Mouse (Mus musculus) kidney, adult 2 months (tissue): ENCODE data around the gene Ttll6. TPM values are rescaled to one million over a fixed set of nuclear protein-coding genes. Genes with fewer than 3 reads are reported as not detected.
"Not testable (repeated sequence)": the region's sequence is repeated elsewhere in the genome, so short reads cannot be mapped to it uniquely, and the experiment has no call there.

Experiments used
- DNase-seq: peaks from one replicate; pipeline ENCODE4 v3.0.0; 2021
- H3K27ac ChIP-seq: fragments of 200-500 bp; 2 replicates; pipeline ENCODE4 v1.5.1; 2012; ENCODE audit warnings: low read depth, low read length, control low read depth, inconsistent platforms; ENCODE audit not compliant: insufficient read depth
- H3K27me3 ChIP-seq: fragments of 200-500 bp; replicated peaks from 2 replicates; pipeline ENCODE4 v1.6.1; 2012; ENCODE audit warnings: mild to moderate bottlenecking, moderate library complexity, low read length, inconsistent platforms; ENCODE audit not compliant: control insufficient read depth, insufficient read depth
- H3K36me3 ChIP-seq: fragments of 200-500 bp; 2 replicates; pipeline ENCODE4 v1.6.1; 2012; ENCODE audit warnings: mild to moderate bottlenecking, moderate library complexity, low read length, inconsistent platforms; ENCODE audit not compliant: control insufficient read depth, insufficient read depth
- H3K4me1 ChIP-seq: fragments of 200-500 bp; 2 replicates; pipeline ENCODE4 v1.6.1; 2011; ENCODE audit warnings: low read length; ENCODE audit not compliant: control insufficient read depth, insufficient read depth
- H3K4me3 ChIP-seq: fragments of 200-500 bp; 2 replicates; pipeline ENCODE4 v1.5.1; 2011; ENCODE audit warnings: mild to moderate bottlenecking, low read depth, low read length, control low read depth; ENCODE audit not compliant: insufficient read depth
- CTCF ChIP-seq: fragments of 200-500 bp; conservative IDR thresholded peaks from 2 replicates; pipeline ENCODE4 v1.5.1; 2011; ENCODE audit warnings: low read depth, mild to moderate bottlenecking, control low read depth, low read length, moderate library complexity, mixed read lengths; ENCODE audit not compliant: insufficient read depth, insufficient read length
- POLR2A ChIP-seq: fragments of 200-500 bp; IDR thresholded peaks from one replicate; pipeline ENCODE4 v1.6.1; 2011; ENCODE audit warnings: low read depth, low read length, control low read depth
- WGBS: fragments of 180-500 bp; shearing (Covaris S2); methylation state at CpG from one replicate; pipeline ENCODE4 v1.1.7; 2018; 5-methylcytosine and 5-hydroxymethylcytosine counted together
- polyA plus RNA-seq: library from polyadenylated mRNA; depleted of rRNA; stranded (reverse); fragments of >200 nt; gene quantifications from 2 replicates; pipeline ENCODE4 v1.2.3, GENCODE M21; 2012

Gene Ttll6
- polyA plus RNA-seq, 1 experiment, result 0.05 TPM

DNA sequence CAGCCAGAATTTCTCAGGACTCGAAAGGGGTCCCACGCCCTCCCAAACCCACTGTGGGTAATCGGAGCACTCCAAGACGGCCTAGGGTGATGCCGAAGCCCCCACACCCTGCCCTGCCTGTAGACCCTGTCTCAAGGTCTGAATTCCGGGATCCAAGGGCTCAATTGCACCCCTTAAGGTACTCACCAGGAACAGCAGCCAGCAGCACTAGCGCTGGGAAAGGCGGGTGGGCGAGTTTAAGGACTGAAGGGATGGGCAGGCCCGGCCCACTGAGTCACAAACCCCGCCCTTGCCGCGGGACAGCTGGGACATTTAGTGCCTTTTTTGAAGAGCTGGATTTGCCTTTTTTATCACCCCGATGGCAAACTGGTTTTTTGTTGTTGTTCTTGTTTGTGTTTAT lies 21.8 kb upstream of the Ttll6 start, which contains the start of gene Calcoco2:
TSS of gene Calcoco2 (minus strand) at position 214 of the 400 bp plus-strand sequence.
- DNase-seq, result no peak
- WGBS, result 59% methylated on average over 14 of the region's 14 CpGs
- H3K36me3 ChIP-seq, result no peaks in the 10 kb centered on the region
- H3K27me3 ChIP-seq, result no peaks in the 10 kb centered on the region
- no peak within 1 kb of the TSS for H3K27ac ChIP-seq
- TF ChIP-seq CTCF, result no peak
- no peak for TF ChIP-seq POLR2A
- H3K4me3 ChIP-seq, result no peak within 1 kb of the TSS
- no peaks in the 10 kb centered on the region for H3K4me1 ChIP-seq

DNA sequence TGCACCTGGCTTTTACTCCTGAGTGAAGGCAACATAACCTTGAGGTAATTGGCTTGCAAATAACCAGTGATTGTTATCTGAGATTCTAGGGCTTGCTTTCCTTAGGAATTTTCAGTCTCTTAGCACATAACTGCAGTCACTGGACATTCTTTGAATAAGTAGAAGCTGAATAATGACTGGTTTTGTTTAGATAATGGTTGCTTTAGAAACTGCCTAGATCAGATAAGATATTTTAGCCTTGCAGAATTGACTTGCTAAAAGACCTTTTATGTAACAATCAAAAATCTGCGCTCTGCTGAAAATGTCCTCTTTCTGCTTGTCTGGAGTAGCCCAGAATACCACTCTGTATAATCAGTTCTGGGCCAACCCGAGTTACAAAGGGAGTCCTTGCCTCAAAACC lies 19.5 kb upstream of the Ttll6 start:
- no peak overlapping the region for H3K4me3 ChIP-seq
- H3K36me3 ChIP-seq, result no peaks in the 10 kb centered on the region
- H3K27ac ChIP-seq, result no peak overlapping the region
- no peaks in the 10 kb centered on the region for H3K27me3 ChIP-seq
- no peaks in the 10 kb centered on the region for H3K4me1 ChIP-seq
- no peak for DNase-seq
- TF ChIP-seq CTCF (no peak), POLR2A (no peak)
- WGBS, result 68% methylated on average over 2 of the region's 2 CpGs

DNA sequence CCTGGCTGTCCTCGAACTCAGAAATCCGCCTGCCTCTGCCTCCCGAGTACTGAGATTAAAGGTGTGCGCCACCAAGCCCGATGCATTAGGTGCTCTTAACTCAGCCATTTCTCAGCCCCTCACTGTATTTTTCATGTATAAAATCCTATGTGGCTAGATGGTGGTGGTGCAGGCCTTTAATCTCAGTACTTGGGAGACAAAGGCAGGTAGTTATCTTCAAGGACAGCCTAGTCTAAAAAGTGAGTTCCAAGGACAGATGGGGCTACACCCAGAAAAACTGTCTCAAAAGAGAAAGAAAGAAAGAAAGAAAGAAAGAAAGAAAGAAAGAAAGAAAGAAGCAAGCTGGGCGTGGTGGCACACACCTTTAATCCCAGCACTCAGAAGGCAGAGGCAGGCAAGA lies 18.2 kb upstream of the Ttll6 start:
- no peak overlapping the region for H3K27ac ChIP-seq
- DNase-seq, result no peak
- H3K4me1 ChIP-seq, result no peaks in the 10 kb centered on the region
- no peaks in the 10 kb centered on the region; the same call in 1 of the 2 replicates for H3K27me3 ChIP-seq
- no peak overlapping the region for H3K4me3 ChIP-seq
- TF ChIP-seq POLR2A, result no peak
- no peak for TF ChIP-seq CTCF
- WGBS, result 86% methylated on average over 6 of the region's 6 CpGs
- H3K36me3 ChIP-seq, result no peaks in the 10 kb centered on the region

DNA sequence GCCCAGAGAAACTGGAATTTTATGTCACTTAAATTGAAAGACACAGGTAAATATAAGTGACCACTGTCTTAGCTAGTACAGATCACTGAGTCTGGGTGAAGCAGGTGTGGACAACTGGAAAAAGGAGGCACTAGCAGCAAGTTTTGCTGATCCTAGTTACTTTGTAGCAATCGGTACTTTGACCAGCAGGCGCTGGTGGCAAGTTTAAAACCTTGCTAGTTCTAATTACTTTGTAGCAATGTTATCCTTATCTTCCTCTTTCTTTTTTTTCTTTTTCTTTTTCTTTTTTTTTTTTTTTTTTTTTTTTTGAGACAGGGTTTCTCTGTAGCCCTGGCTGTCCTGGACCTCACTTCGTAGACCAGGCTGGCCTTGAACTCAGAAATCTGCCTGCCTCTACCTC lies 17.5 kb upstream of the Ttll6 start:
- H3K4me1 ChIP-seq, result no peaks in the 10 kb centered on the region
- no peak for DNase-seq
- no peak for TF ChIP-seq CTCF
- TF ChIP-seq POLR2A, result no peak
- H3K36me3 ChIP-seq, result no peaks in the 10 kb centered on the region
- H3K27ac ChIP-seq, result no peak overlapping the region
- no peak overlapping the region for H3K4me3 ChIP-seq
- H3K27me3 ChIP-seq, result no peaks in the 10 kb centered on the region; the same call in 1 of the 2 replicates
- 89% methylated on average over 3 of the region's 3 CpGs for WGBS

DNA sequence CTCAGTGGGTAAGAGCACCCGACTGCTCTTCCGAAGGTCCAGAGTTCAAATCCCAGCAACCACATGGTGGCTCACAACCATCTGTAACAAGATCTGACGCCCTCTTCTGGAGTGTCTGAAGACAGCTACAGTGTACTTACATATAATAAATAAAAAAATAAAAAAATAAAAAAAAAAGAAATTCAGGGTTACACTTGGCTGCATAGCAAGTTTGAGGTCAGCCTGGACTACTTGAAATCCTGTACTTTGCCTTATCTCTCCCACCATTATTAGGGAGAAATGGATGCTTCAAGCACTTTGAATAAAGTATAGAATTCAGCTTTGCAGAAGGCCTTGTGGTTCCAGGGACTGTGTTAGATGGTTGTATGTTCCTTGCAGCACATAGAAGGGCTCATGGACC lies 16.7 kb upstream of the Ttll6 start:
- not testable (repeated sequence) for H3K4me3 ChIP-seq, DNase-seq, H3K27ac ChIP-seq, H3K36me3 ChIP-seq, H3K27me3 ChIP-seq, H3K4me1 ChIP-seq
- 81% methylated on average over 3 of the region's 3 CpGs for WGBS

DNA sequence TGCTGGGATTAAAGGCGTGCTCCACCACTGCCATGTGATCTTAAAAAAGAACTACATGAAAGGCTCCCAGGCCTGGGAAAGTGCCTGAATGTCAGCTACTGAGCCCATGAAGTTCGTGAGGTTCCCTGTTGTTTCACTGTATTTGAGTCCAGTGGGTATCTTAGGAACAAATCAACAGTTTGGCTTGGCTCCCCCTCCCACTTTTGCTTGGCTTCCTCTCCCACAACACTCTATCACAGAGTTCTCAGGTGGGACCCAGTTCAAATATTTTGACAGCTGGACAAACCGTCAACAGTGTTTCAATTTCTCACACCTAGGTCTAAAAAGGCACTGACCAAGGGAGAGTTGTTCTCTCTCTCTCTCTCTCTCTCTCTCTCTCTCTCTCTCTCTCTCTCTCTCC lies 14.2 kb upstream of the Ttll6 start:
- H3K4me1 ChIP-seq, result peaks cover 3% of the 10 kb centered on the region; the same call in 1 of the 2 replicates
- TF ChIP-seq CTCF, result no peak
- TF ChIP-seq POLR2A, result no peak
- no peak overlapping the region for H3K27ac ChIP-seq
- peaks cover 5% of the 10 kb centered on the region for H3K27me3 ChIP-seq
- no peak overlapping the region for H3K4me3 ChIP-seq
- WGBS, result 79% methylated on average over 3 of the region's 3 CpGs
- DNase-seq, result no peak
- H3K36me3 ChIP-seq, result no peaks in the 10 kb centered on the region

DNA sequence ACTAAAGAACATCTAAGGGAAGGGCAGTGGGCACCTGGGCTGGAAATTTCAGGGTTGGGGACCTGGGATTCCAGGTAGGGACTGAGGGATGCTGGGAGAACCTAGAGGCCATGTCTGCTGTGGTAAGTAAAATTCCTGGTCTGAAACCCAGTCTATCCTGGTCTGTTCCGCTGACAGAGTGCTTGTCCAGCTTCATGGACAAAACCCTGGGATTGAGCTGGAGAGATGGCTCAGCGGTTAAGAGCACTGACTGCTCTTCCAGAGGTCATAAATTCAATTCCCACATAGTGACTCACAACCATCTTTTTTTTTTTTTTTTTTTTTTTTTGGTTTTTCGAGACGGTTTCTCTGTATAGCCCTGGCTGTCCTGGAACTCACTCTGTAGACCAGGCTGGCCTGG lies 10.8 kb upstream of the Ttll6 start:
- WGBS, result 65% methylated on average over 4 of the region's 4 CpGs

DNA sequence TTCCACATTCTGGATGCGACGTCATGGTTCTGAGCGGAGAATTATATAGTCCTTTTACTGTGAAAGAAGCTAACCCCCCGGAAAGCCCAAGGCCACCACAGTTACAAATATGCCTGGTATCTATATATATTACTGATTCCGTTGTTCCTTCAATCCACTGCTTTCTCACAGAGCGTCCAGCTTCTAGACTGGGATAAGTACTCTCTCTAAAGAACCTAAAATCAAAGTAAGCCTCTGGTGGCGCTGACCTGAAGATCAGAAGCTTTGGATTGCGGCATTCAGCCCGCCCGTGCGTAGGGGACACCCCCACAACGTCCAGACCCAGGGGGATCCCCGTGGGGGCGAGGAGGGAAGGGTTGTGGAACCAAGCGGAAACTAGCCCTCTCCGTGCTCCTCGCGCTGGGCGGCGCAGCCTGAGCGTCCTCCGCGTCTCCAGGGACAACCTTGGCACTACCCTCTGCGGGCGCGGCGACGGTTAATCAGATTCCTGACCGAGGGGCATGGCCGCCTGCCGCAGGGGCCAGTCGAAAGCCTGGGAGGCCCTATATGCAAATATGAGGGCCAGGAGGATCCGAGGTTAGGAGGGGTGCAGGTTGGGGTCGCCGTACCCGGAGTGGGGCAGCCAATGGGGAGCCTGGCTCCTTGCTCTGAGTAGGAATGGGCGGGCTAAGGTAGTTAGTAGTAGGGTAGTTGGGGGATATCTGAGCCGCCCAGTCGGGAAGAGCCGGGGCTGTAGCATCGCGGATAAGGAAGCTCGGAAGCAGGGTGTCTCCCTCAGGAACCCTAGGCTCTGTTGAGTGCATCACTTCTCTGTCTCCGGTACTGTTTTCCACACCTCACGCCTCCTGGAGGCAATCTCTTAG lies 9.3 kb upstream of the Ttll6 start:
- peak overlapping the region; percentile 17; the same call in 1 of the 2 replicates for H3K4me3 ChIP-seq
- H3K36me3 ChIP-seq, result no peaks in the 10 kb centered on the region
- H3K27me3 ChIP-seq, result peaks cover 5% of the 10 kb centered on the region
- DNase-seq, result peak; percentile 31
- H3K4me1 ChIP-seq, result peaks cover 3% of the 10 kb centered on the region; the same call in 1 of the 2 replicates
- no peak for TF ChIP-seq POLR2A
- no peak for TF ChIP-seq CTCF
- WGBS, result 5% methylated on average over 45 of the region's 45 CpGs
- H3K27ac ChIP-seq, result no peak overlapping the region

More for the DNA sequence above, 10.8 kb upstream of the Ttll6 start:
- not testable (repeated sequence) for DNase-seq, H3K27me3 ChIP-seq, H3K4me3 ChIP-seq, H3K4me1 ChIP-seq, H3K36me3 ChIP-seq, H3K27ac ChIP-seq
